Mouse (Mus musculus) midbrain, embryonic 14.5 days (tissue): Measurements from ENCODE around the gene Ets2. TPM values are rescaled to one million over a fixed set of nuclear protein-coding genes. Genes with fewer than 3 reads are reported as not detected.

ENCODE experiments used
- ATAC-seq: fragments of 200-750 bp; cut with Nextera tagmentation; 2 replicates; pipeline ENCODE4 v1.8.0; 2017; ENCODE audit warnings: moderate number of reproducible peaks, moderate library complexity; ENCODE audit not compliant: low FRiP score, low TSS enrichment
- DNase-seq: peaks from one replicate; pipeline ENCODE4 v3.0.0-alpha.2; 2015
- H3K27ac ChIP-seq: fragments of 300-500 bp; sonication (generic); replicated peaks from 2 replicates; pipeline ENCODE4 v1.5.1; 2014; ENCODE audit warnings: mild to moderate bottlenecking, low read depth, low read length, moderate library complexity
- H3K27me3 ChIP-seq: fragments of 300-500 bp; sonication (generic); 2 replicates; pipeline ENCODE4 v1.6.1; 2014; ENCODE audit warnings: low read length, control low read depth, mixed read lengths; ENCODE audit not compliant: control insufficient read depth, insufficient read depth
- H3K36me3 ChIP-seq: fragments of 300-500 bp; sonication (generic); 2 replicates; pipeline ENCODE4 v1.6.1; 2014; ENCODE audit warnings: low read length, control low read depth; ENCODE audit not compliant: control insufficient read depth, insufficient read depth
- H3K4me1 ChIP-seq: fragments of 300-500 bp; sonication (generic); 2 replicates; pipeline ENCODE4 v1.6.1; 2014; ENCODE audit warnings: mild to moderate bottlenecking, antibody characterized with exemption, low read length, control low read depth; ENCODE audit not compliant: control insufficient read depth, insufficient read depth
- H3K4me2 ChIP-seq: fragments of 300-500 bp; sonication (generic); 2 replicates; pipeline ENCODE4 v1.6.1; 2014; ENCODE audit warnings: mild to moderate bottlenecking, low read length, moderate library complexity
- H3K4me3 ChIP-seq: fragments of 300-500 bp; sonication (generic); replicated peaks from 2 replicates; pipeline ENCODE4 v1.5.1; 2014; ENCODE audit warnings: low read depth, low read length
- H3K9ac ChIP-seq: fragments of 300-500 bp; sonication (generic); replicated peaks from 2 replicates; pipeline ENCODE4 v1.6.1; 2014; ENCODE audit warnings: mild to moderate bottlenecking, low read length, moderate library complexity
- H3K9me3 ChIP-seq: fragments of 300-500 bp; sonication (generic); 2 replicates; pipeline ENCODE4 v1.6.1; 2016; ENCODE audit warnings: low read length, control low read depth, mixed read lengths; ENCODE audit not compliant: control insufficient read depth
- WGBS: fragments of 180-500 bp; shearing (Covaris S2); extraction: QIAGEN DNeasy Blood & Tissue Kit; methylation state at CpG from one replicate; pipeline ENCODE4 v1.1.7; 2014; 5-methylcytosine and 5-hydroxymethylcytosine counted together
- polyA plus RNA-seq: library from polyadenylated mRNA; unstranded; fragments of >200 nt; fragmentation: Nextera tagmentation; extraction: Ambion mirVana; gene quantifications from 2 replicates; pipeline ENCODE4 v1.2.1, GENCODE M21; 2014

The Ets2 gene
- polyA plus RNA-seq, 1 experiment from 2014 or later = 12.4 TPM

- ATAC-seq = no peak
- no peak for DNase-seq
- no peak overlapping the region for H3K9ac ChIP-seq
- WGBS = 75% methylated on average over 6 of the region's 6 CpGs
- no peaks in the 10 kb centered on the region for H3K4me1 ChIP-seq
- H3K4me3 ChIP-seq = no peak overlapping the region
- no peaks in the 10 kb centered on the region for H3K9me3 ChIP-seq
- H3K27ac ChIP-seq = no peak overlapping the region
- H3K36me3 ChIP-seq = no peaks in the 10 kb centered on the region
- H3K4me2 ChIP-seq = no peak overlapping the region
- no peaks in the 10 kb centered on the region for H3K27me3 ChIP-seq
Measured at GRCm38 (mm10) chr16:95665472-95666131, 36.3 kb upstream of the Ets2 start.

- H3K36me3 ChIP-seq = no peaks in the 10 kb centered on the region
- H3K4me1 ChIP-seq = no peaks in the 10 kb centered on the region
- H3K27ac ChIP-seq = no peak overlapping the region
- ATAC-seq (no peak), DNase-seq (no peak)
- H3K9me3 ChIP-seq = no peaks in the 10 kb centered on the region
- no peak overlapping the region for H3K4me2 ChIP-seq
- 89% methylated on average over 10 of the region's 10 CpGs for WGBS
- H3K27me3 ChIP-seq = no peaks in the 10 kb centered on the region
- no peak overlapping the region for H3K9ac ChIP-seq
- no peak overlapping the region for H3K4me3 ChIP-seq
Measured at GRCm38 (mm10) chr16:95666288-95666687, 35.6 kb upstream of the Ets2 start.

GRCm38 (mm10) chr16:95667395-95668150, 34.3 kb upstream of the Ets2 start:
- WGBS = 72% methylated on average over 11 of the region's 11 CpGs
- H3K9me3 ChIP-seq = no peaks in the 10 kb centered on the region
- H3K4me2 ChIP-seq = no peak overlapping the region
- no peak overlapping the region for H3K4me3 ChIP-seq
- H3K9ac ChIP-seq = no peak overlapping the region
- no peaks in the 10 kb centered on the region for H3K4me1 ChIP-seq
- H3K27ac ChIP-seq = no peak overlapping the region
- ATAC-seq = no peak
- no peaks in the 10 kb centered on the region for H3K27me3 ChIP-seq
- no peak for DNase-seq
- no peaks in the 10 kb centered on the region for H3K36me3 ChIP-seq

- Histone ChIP-seq H3K4me1 (no peaks in the 10 kb centered on the region), H3K4me2 (no peak overlapping the region), H3K27me3 (no peaks in the 10 kb centered on the region), H3K36me3 (no peaks in the 10 kb centered on the region), H3K9me3 (no peaks in the 10 kb centered on the region), H3K4me3 (no peak overlapping the region), H3K9ac (no peak overlapping the region), H3K27ac (no peak overlapping the region)
- WGBS = 61% methylated on average over 19 of the region's 19 CpGs
- peak; percentile 10 for DNase-seq
- ATAC-seq = no peak
Measured at GRCm38 (mm10) chr16:95668151-95668993, 33.5 kb upstream of the Ets2 start.

GRCm38 (mm10) chr16:95674452-95674921, 27.4 kb upstream of the Ets2 start:
- WGBS = 52% methylated on average over 5 of the region's 5 CpGs

GRCm38 (mm10) chr16:95675212-95675611, 26.7 kb upstream of the Ets2 start:
- H3K36me3 ChIP-seq = no peaks in the 10 kb centered on the region
- H3K9ac ChIP-seq = no peak overlapping the region
- WGBS = 80% methylated on average over 11 of the region's 11 CpGs
- no peak overlapping the region for H3K4me2 ChIP-seq
- H3K27ac ChIP-seq = no peak overlapping the region
- no peaks in the 10 kb centered on the region for H3K4me1 ChIP-seq
- no peak for ATAC-seq
- no peaks in the 10 kb centered on the region for H3K27me3 ChIP-seq
- H3K4me3 ChIP-seq = no peak overlapping the region
- DNase-seq = no peak
- no peaks in the 10 kb centered on the region for H3K9me3 ChIP-seq

More at GRCm38 (mm10) chr16:95674452-95674921, 27.4 kb upstream of the Ets2 start:
- H3K9ac ChIP-seq = no peak overlapping the region
- no peaks in the 10 kb centered on the region for H3K36me3 ChIP-seq
- ATAC-seq = no peak
- H3K9me3 ChIP-seq = no peaks in the 10 kb centered on the region
- no peak overlapping the region for H3K27ac ChIP-seq
- H3K4me2 ChIP-seq = no peak overlapping the region
- no peaks in the 10 kb centered on the region for H3K27me3 ChIP-seq
- no peaks in the 10 kb centered on the region for H3K4me1 ChIP-seq
- no peak overlapping the region for H3K4me3 ChIP-seq
- no peak for DNase-seq

- H3K4me1 ChIP-seq = no peaks in the 10 kb centered on the region
Measured at GRCm38 (mm10) chr16:95676668-95677067, 25.2 kb upstream of the Ets2 start.

GRCm38 (mm10) chr16:95682431-95682892, 19.4 kb upstream of the Ets2 start:
- 88% methylated on average over 6 of the region's 6 CpGs for WGBS

More at GRCm38 (mm10) chr16:95676668-95677067, 25.2 kb upstream of the Ets2 start:
- no peaks in the 10 kb centered on the region for H3K27me3 ChIP-seq
- DNase-seq (no peak), ATAC-seq (no peak)
- 88% methylated on average over 3 of the region's 3 CpGs for WGBS
- H3K4me3 ChIP-seq = no peak overlapping the region
- no peaks in the 10 kb centered on the region for H3K36me3 ChIP-seq
- H3K9ac ChIP-seq = no peak overlapping the region
- H3K9me3 ChIP-seq = no peaks in the 10 kb centered on the region
- H3K4me2 ChIP-seq = no peak overlapping the region
- no peak overlapping the region for H3K27ac ChIP-seq

More at GRCm38 (mm10) chr16:95682431-95682892, 19.4 kb upstream of the Ets2 start:
- Histone ChIP-seq H3K4me1 (no peaks in the 10 kb centered on the region), H3K27me3 (no peaks in the 10 kb centered on the region), H3K27ac (no peak overlapping the region), H3K9ac (no peak overlapping the region), H3K4me3 (no peak overlapping the region), H3K4me2 (no peak overlapping the region), H3K9me3 (no peaks in the 10 kb centered on the region), H3K36me3 (no peaks in the 10 kb centered on the region)
- DNase-seq (no peak), ATAC-seq (no peak)
